ENCODE assay signal across 27 mouse cellular contexts in the genomic region with DNA sequence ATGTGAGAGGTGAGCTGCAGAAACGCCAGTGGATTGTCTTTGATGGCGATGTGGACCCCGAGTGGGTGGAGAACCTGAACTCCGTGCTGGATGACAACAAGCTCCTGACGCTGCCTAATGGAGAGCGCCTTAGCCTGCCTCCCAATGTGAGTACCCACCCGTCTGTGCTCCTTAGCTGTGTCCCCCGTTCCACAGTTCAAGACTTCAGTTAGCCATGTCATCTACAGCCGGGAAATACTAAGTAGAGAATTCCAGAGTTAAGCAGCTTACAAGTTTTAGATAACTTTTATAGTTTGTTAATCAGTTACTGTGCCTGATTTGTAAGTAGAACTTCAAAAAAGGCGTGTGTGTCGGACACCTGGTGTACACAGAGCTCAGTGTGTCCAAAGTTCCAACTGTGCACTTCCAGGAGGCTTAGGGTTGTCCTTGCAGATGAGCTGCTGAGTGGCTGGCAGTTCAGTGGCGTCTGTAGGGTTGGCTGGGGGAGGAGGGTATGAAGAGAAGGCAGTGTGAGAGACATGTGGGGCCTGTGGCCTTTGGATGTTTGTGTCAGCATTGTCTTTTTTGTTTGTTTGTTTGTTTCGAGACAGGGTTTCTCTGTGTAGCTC. TPM values are rescaled to one million over a fixed set of nuclear protein-coding genes. Genes with fewer than 3 reads are reported as not detected.
A peak's percentile ranks its signal among the peaks of the same experiment; 100 is the strongest.
DNase-seq lines count a peak whose midpoint lies in the region; ATAC-seq and TF ChIP-seq lines count a peak whose summit lies in the region.
"Had no signal": no experiment of that assay in that cellular context is flagged by ENCODE, and none has a peak within 500 bp of the region (broad histone marks: within the 10 kb centered on the region; RNA-seq: fewer than 3 reads in every experiment).

No protein-coding gene starts in this region.

- no peak overlapping the region for H3K9ac ChIP-seq in intestine, embryonic 15.5 days
- H3K9ac ChIP-seq in intestine, postnatal 0 days (ENCODE audit: low read depth, low read length): no peak overlapping the region
- H3K9ac ChIP-seq: embryonic facial prominence, embryonic 12.5 days; forebrain, embryonic 13.5 days; forebrain, embryonic 15.5 days had no signal

- peak; percentile 86 for ATAC-seq in intestine, embryonic 15.5 days
- peak; percentile 89 for ATAC-seq in intestine, postnatal 0 days
- ATAC-seq: activated CD4-positive, CD25-positive, alpha-beta regulatory T cell, adult 4 months; CD4-positive, CD25-positive, alpha-beta regulatory T cell, adult 4 months; forebrain, embryonic 13.5 days; forebrain, embryonic 15.5 days; Patski had no signal

- no peak overlapping the region for H3K27ac ChIP-seq in kidney, adult 2 months (ENCODE audit: insufficient read depth, low read depth, low read length)
- H3K27ac ChIP-seq in intestine, embryonic 15.5 days: no peak overlapping the region
- peak overlapping the region; percentile 54; the same call in 1 of the 2 replicates for H3K27ac ChIP-seq in intestine, postnatal 0 days (ENCODE audit: low read depth, low read length)
- H3K27ac ChIP-seq: embryonic facial prominence, embryonic 10.5 days; embryonic facial prominence, embryonic 12.5 days; forebrain, embryonic 13.5 days; forebrain, embryonic 15.5 days had no signal

- no peaks in the 10 kb centered on the region for H3K27me3 ChIP-seq in kidney, adult 2 months (replicated peaks; ENCODE audit: control insufficient read depth, insufficient read depth, low read length)
- H3K27me3 ChIP-seq in intestine, embryonic 15.5 days (replicated peaks): no peaks in the 10 kb centered on the region
- H3K27me3 ChIP-seq in intestine, postnatal 0 days (replicated peaks; ENCODE audit: control insufficient read depth, insufficient read depth, low read length): no peaks in the 10 kb centered on the region
- H3K27me3 ChIP-seq: CH12.LX; embryonic facial prominence, embryonic 12.5 days; forebrain, embryonic 13.5 days; forebrain, embryonic 15.5 days; Patski had no signal

- 71% methylated on average over 13 of the region's 13 CpGs for WGBS in kidney, adult 2 months
- WGBS in intestine, embryonic 15.5 days: 78% methylated on average over 13 of the region's 13 CpGs
- 63% methylated on average over 13 of the region's 13 CpGs for WGBS in intestine, postnatal 0 days

- no peaks in the 10 kb centered on the region for H3K9me3 ChIP-seq in intestine, embryonic 15.5 days
- no peaks in the 10 kb centered on the region for H3K9me3 ChIP-seq in intestine, postnatal 0 days (ENCODE audit: control insufficient read depth)
- H3K9me3 ChIP-seq: embryonic facial prominence, embryonic 10.5 days; embryonic facial prominence, embryonic 12.5 days; forebrain, embryonic 13.5 days; forebrain, embryonic 15.5 days; G1E had no signal

- no peak overlapping the region for H3K4me2 ChIP-seq in intestine, embryonic 15.5 days (replicated peaks)
- no peak overlapping the region for H3K4me2 ChIP-seq in intestine, postnatal 0 days (replicated peaks; ENCODE audit: low read depth)
- H3K4me2 ChIP-seq: embryonic facial prominence, embryonic 12.5 days; forebrain, embryonic 13.5 days; forebrain, embryonic 15.5 days had no signal

- H3K4me1 ChIP-seq in kidney, adult 2 months (ENCODE audit: control insufficient read depth, insufficient read depth, low read length): no peaks in the 10 kb centered on the region
- H3K4me1 ChIP-seq in intestine, embryonic 15.5 days (replicated peaks): no peaks in the 10 kb centered on the region
- H3K4me1 ChIP-seq in intestine, postnatal 0 days (replicated peaks; ENCODE audit: control insufficient read depth, insufficient read depth, low read length): no peaks in the 10 kb centered on the region
- H3K4me1 ChIP-seq: embryonic facial prominence, embryonic 10.5 days; embryonic facial prominence, embryonic 12.5 days; forebrain, embryonic 13.5 days; forebrain, embryonic 15.5 days had no signal

- H3K4me3 ChIP-seq in kidney, adult 2 months (ENCODE audit: insufficient read depth, low read depth, low read length): no peak overlapping the region
- H3K4me3 ChIP-seq in intestine, embryonic 15.5 days (replicated peaks): no peak overlapping the region
- H3K4me3 ChIP-seq in intestine, postnatal 0 days (ENCODE audit: low read depth, low read length): no peak overlapping the region
- H3K4me3 ChIP-seq: embryonic facial prominence, embryonic 10.5 days; embryonic facial prominence, embryonic 12.5 days; forebrain, embryonic 13.5 days; forebrain, embryonic 15.5 days had no signal

- TF ChIP-seq CTCF in kidney, adult 2 months (conservative IDR thresholded peaks at IDR 0.05; ENCODE audit: insufficient read depth, insufficient read length, low read depth, low read length): no peak
- TF ChIP-seq CTCF in intestine, postnatal 0 days (IDR thresholded peaks at IDR 0.05; ENCODE audit: low read depth): no peak

- TF ChIP-seq POLR2A in kidney, adult 2 months (IDR thresholded peaks at IDR 0.05; ENCODE audit: low read depth, low read length): no peak

- H3K36me3 ChIP-seq in kidney, adult 2 months (ENCODE audit: control insufficient read depth, insufficient read depth, low read length): peaks cover 6% of the 10 kb centered on the region
- H3K36me3 ChIP-seq in intestine, embryonic 15.5 days: peaks cover 89% of the 10 kb centered on the region
- H3K36me3 ChIP-seq in intestine, postnatal 0 days (ENCODE audit: control insufficient read depth, insufficient read depth): peaks cover 99% of the 10 kb centered on the region

- peak; percentile 18 for DNase-seq in kidney, adult 11 months
- DNase-seq in kidney, postnatal 14 days: no peak
- peak; percentile 27 for DNase-seq in kidney, adult 2 months
- DNase-seq in kidney, postnatal 4 days: no peak
- no peak for DNase-seq in cerebellum, postnatal 14 days
- no peak for DNase-seq in thymus, postnatal 25 days
- DNase-seq: adrenal gland, adult 8-10 months; adrenal gland, postnatal 14 days; adrenal gland, postnatal 36 days; B cell, adult 2 months; cerebellum, adult 11-12 months; cerebellum, adult 2 months; cerebellum, adult 9-10 months; cerebellum, postnatal 10 days had no signal

RNA-seq across cellular contexts. Expression of gene Dync1h1, which starts 36.4 kb away (rescaled TPM):
- polyA plus RNA-seq in kidney, adult 2 months (2012; rRNA removed): 186 and 236 TPM in 2 replicates
- 35.7 and 38.6 TPM in 2 replicates for polyA plus RNA-seq in intestine, embryonic 15.5 days (2015; fragmentation: Nextera tagmentation; extraction: Ambion mirVana)
- polyA plus RNA-seq in intestine, postnatal 0 days (2015; fragmentation: Nextera tagmentation; extraction: Ambion mirVana): 19.7 and 21.8 TPM in 2 replicates

RNA-seq across cellular contexts. Expression of gene 1700001K19Rik, which starts 44.8 kb away (rescaled TPM):
- polyA plus RNA-seq in kidney, adult 2 months (2012; rRNA removed): not detected in 2 replicates
- not detected in 2 replicates for polyA plus RNA-seq in intestine, embryonic 15.5 days (2015; fragmentation: Nextera tagmentation; extraction: Ambion mirVana)
- polyA plus RNA-seq in intestine, postnatal 0 days (2015; fragmentation: Nextera tagmentation; extraction: Ambion mirVana): not detected in 2 replicates
- polyA plus RNA-seq: cerebellum, adult 2 months; cortical plate, adult 2 months; embryonic facial prominence, embryonic 12.5 days; embryonic facial prominence, embryonic 14.5 days; G1E had no signal

Comparison
In these comparisons a context has a peak if more than half of its experiments do, and no peak if none do; other contexts are left out.
1. DNase-seq: peak in kidney, adult 11 months (single experiment) and kidney, adult 2 months (single experiment); none in kidney, postnatal 14 days (single experiment), kidney, postnatal 4 days (0 of 2), cerebellum, postnatal 14 days (0 of 2) and thymus, postnatal 25 days (single experiment).